Mouse (Mus musculus): ENCODE results near the gene Cux2. TPM values are rescaled to one million over a fixed set of nuclear protein-coding genes. Genes with fewer than 3 reads are reported as not detected.

Cux2 gene
- total and polyA plus RNA-seq, 3 experiments: 1.4 to 3.5 TPM; not detected in 1

- no peak overlapping the region for H3K27ac ChIP-seq (ENCODE audit: control insufficient read depth, low read depth, low read length)
- no peaks in the 10 kb centered on the region for H3K9me3 ChIP-seq (replicated peaks; ENCODE audit: insufficient read depth, low read length)
- H3K27me3 ChIP-seq (ENCODE audit: control insufficient read depth in 1 of 2, insufficient read depth in 2 of 2, low read length in 2 of 2): no peaks in the 10 kb centered on the region
- H3K79me2 ChIP-seq (ENCODE audit: control insufficient read depth, insufficient read depth, low read length, poor library complexity): no peaks in the 10 kb centered on the region
- H3K4me3 ChIP-seq (ENCODE audit: control insufficient read depth in 1 of 2, insufficient read depth in 1 of 2, low read depth in 2 of 2, low read length in 2 of 2): no peak overlapping the region
- no peak overlapping the region for H3K9ac ChIP-seq (ENCODE audit: control insufficient read depth, low read depth, low read length, poor library complexity, severe bottlenecking)
- no peaks in the 10 kb centered on the region for H3K4me1 ChIP-seq (ENCODE audit: control insufficient read depth in 1 of 2, insufficient read depth in 2 of 2, low read length in 2 of 2)
- TF ChIP-seq USF1 (IDR thresholded peaks at IDR 0.05; ENCODE audit: low read depth, low read length) (peak; percentile 62), POLR2AphosphoS5 (IDR thresholded peaks at IDR 0.05; ENCODE audit: borderline replicate concordance, low read depth, low read length) (no peak)
- H3K36me3 ChIP-seq (ENCODE audit: control insufficient read depth in 1 of 2, insufficient read depth in 2 of 2, low read length in 2 of 2): no peaks in the 10 kb centered on the region
- DNase-seq (ENCODE audit: low read depth, low spot score): no peak
Measured at GRCm38 (mm10) chr5:122025117-122025516, 24.8 kb downstream of the Cux2 start.

DNA sequence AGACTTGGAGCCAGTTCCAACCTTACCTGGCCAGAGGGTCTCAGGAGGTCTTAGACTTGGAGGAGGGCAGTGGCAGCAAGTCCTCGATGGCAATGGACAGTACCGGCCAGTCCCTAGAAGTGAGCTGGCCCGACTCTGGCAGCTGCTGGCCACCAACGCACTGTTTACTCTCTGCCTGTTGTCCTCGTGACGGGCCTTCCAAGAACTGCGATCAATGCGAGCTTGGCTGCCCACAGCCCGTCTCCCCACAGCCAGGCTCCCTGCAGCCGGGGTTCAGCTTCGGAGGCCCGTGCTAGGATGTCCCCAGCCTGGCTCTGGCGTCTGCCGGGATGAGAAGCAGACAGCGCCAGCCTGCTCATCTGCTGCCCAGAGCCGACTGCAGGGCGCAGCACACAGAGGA lies 30.6 kb downstream of the Cux2 start:
- H3K27ac ChIP-seq (ENCODE audit: control insufficient read depth, low read depth, low read length): no peak overlapping the region
- no peak for DNase-seq (ENCODE audit: low read depth, low spot score)

GRCm38 (mm10) chr5:122017778-122018177 lies 32.1 kb downstream of the Cux2 start:
- H3K9me3 ChIP-seq (replicated peaks; ENCODE audit: insufficient read depth, low read length): no peaks in the 10 kb centered on the region
- no peak for DNase-seq (ENCODE audit: low read depth, low spot score)
- no peak overlapping the region for H3K9ac ChIP-seq (ENCODE audit: control insufficient read depth, low read depth, low read length, poor library complexity, severe bottlenecking)
- no peaks in the 10 kb centered on the region for H3K79me2 ChIP-seq (ENCODE audit: control insufficient read depth, insufficient read depth, low read length, poor library complexity)
- H3K27ac ChIP-seq (ENCODE audit: control insufficient read depth, low read depth, low read length): no peak overlapping the region
- no peaks in the 10 kb centered on the region for H3K36me3 ChIP-seq (ENCODE audit: control insufficient read depth in 1 of 2, insufficient read depth in 2 of 2, low read length in 2 of 2)
- no peak overlapping the region for H3K4me3 ChIP-seq (ENCODE audit: control insufficient read depth in 1 of 2, insufficient read depth in 1 of 2, low read depth in 2 of 2, low read length in 2 of 2)
- no peaks in the 10 kb centered on the region for H3K27me3 ChIP-seq (ENCODE audit: control insufficient read depth in 1 of 2, insufficient read depth in 2 of 2, low read length in 2 of 2)
- TF ChIP-seq ZC3H11A (IDR thresholded peaks at IDR 0.05; ENCODE audit: low read depth, low read length): no peak
- TF ChIP-seq UBTF (IDR thresholded peaks at IDR 0.05; ENCODE audit: borderline replicate concordance, insufficient read depth, low read depth, low read length): no peak
- TF ChIP-seq NRF1 (IDR thresholded peaks at IDR 0.05; ENCODE audit: insufficient read depth, low read depth, low read length, poor library complexity, severe bottlenecking): no peak
- no peak for TF ChIP-seq MYC (IDR thresholded peaks at IDR 0.05; ENCODE audit: low read depth, low read length)
- TF ChIP-seq BHLHE40 (IDR thresholded peaks at IDR 0.05; ENCODE audit: borderline replicate concordance, low read depth, low read length): no peak
- no peak for TF ChIP-seq KAT2A (conservative IDR thresholded peaks at IDR 0.05; ENCODE audit: low read depth, low read length)
- TF ChIP-seq POLR2AphosphoS2 (IDR thresholded peaks at IDR 0.05; ENCODE audit: low read length): no peak
- no peak for TF ChIP-seq HCFC1 (IDR thresholded peaks at IDR 0.05; ENCODE audit: low read depth, low read length)
- no peak for TF ChIP-seq JUND (IDR thresholded peaks at IDR 0.05; ENCODE audit: low read depth, low read length)
- TF ChIP-seq RCOR1 (IDR thresholded peaks at IDR 0.05; ENCODE audit: low read depth, low read length): no peak
- H3K4me1 ChIP-seq (ENCODE audit: control insufficient read depth in 1 of 2, insufficient read depth in 2 of 2, low read length in 2 of 2): no peaks in the 10 kb centered on the region

More for the DNA sequence above, 30.6 kb downstream of the Cux2 start:
- no peaks in the 10 kb centered on the region for H3K9me3 ChIP-seq (replicated peaks; ENCODE audit: insufficient read depth, low read length)
- TF ChIP-seq MAZ (IDR thresholded peaks at IDR 0.05; ENCODE audit: low read depth, low read length): no peak
- TF ChIP-seq TCF12 (IDR thresholded peaks at IDR 0.05; ENCODE audit: low read depth, low read length): no peak
- no peak for TF ChIP-seq USF1 (IDR thresholded peaks at IDR 0.05; ENCODE audit: low read depth, low read length)
- no peak for TF ChIP-seq GABPA (IDR thresholded peaks at IDR 0.05; ENCODE audit: low read depth, low read length)
- no peak for TF ChIP-seq E2F4 (IDR thresholded peaks at IDR 0.05; ENCODE audit: borderline replicate concordance, low read depth, low read length)
- no peak for TF ChIP-seq ZC3H11A (IDR thresholded peaks at IDR 0.05; ENCODE audit: low read depth, low read length)
- TF ChIP-seq JUND (IDR thresholded peaks at IDR 0.05; ENCODE audit: low read depth, low read length): no peak
- no peak for TF ChIP-seq HCFC1 (IDR thresholded peaks at IDR 0.05; ENCODE audit: low read depth, low read length)
- no peak for TF ChIP-seq CHD2 (IDR thresholded peaks at IDR 0.05; ENCODE audit: low read length)
- no peak for TF ChIP-seq TBP (IDR thresholded peaks at IDR 0.05; ENCODE audit: low read depth, low read length)
- TF ChIP-seq MYC (IDR thresholded peaks at IDR 0.05; ENCODE audit: low read depth, low read length): no peak
- no peak for TF ChIP-seq ZNF384 (IDR thresholded peaks at IDR 0.05; ENCODE audit: low read depth, low read length)
- no peak for TF ChIP-seq ETS1 (IDR thresholded peaks at IDR 0.05; ENCODE audit: low read depth, low read length)
- TF ChIP-seq ZMIZ1 (IDR thresholded peaks at IDR 0.05; ENCODE audit: low read depth, low read length): no peak
- no peak for TF ChIP-seq BHLHE40 (IDR thresholded peaks at IDR 0.05; ENCODE audit: borderline replicate concordance, low read depth, low read length)
- no peak for TF ChIP-seq USF2 (IDR thresholded peaks at IDR 0.05; ENCODE audit: borderline replicate concordance in 1 of 2, insufficient read depth in 1 of 2, low read depth in 1 of 2, low read length in 2 of 2)
- no peaks in the 10 kb centered on the region for H3K4me1 ChIP-seq (ENCODE audit: control insufficient read depth in 1 of 2, insufficient read depth in 2 of 2, low read length in 2 of 2)
- no peaks in the 10 kb centered on the region for H3K36me3 ChIP-seq (ENCODE audit: control insufficient read depth in 1 of 2, insufficient read depth in 2 of 2, low read length in 2 of 2)
- no peaks in the 10 kb centered on the region for H3K79me2 ChIP-seq (ENCODE audit: control insufficient read depth, insufficient read depth, low read length, poor library complexity)
- H3K4me3 ChIP-seq (ENCODE audit: control insufficient read depth in 1 of 2, insufficient read depth in 1 of 2, low read depth in 2 of 2, low read length in 2 of 2): no peak overlapping the region
- H3K9ac ChIP-seq (ENCODE audit: control insufficient read depth, low read depth, low read length, poor library complexity, severe bottlenecking): no peak overlapping the region
- no peaks in the 10 kb centered on the region for H3K27me3 ChIP-seq (ENCODE audit: control insufficient read depth in 1 of 2, insufficient read depth in 2 of 2, low read length in 2 of 2)
